Mouse (Mus musculus) G1E (cell line): Measurements from ENCODE around the gene Camk2n1.

Experiments used
- CTCF ChIP-seq: IDR thresholded peaks from 2 replicates; pipeline ENCODE4 v1.5.1; 2012; ENCODE audit warnings: low read depth, low read length, inconsistent platforms, mixed read lengths
- GATA1 ChIP-seq: IDR thresholded peaks from 2 replicates; pipeline ENCODE4 v1.6.1; 2012; ENCODE audit warnings: borderline replicate concordance, low read length, inconsistent platforms, mixed read lengths
- POLR2AphosphoS5 ChIP-seq: IDR thresholded peaks from 2 replicates; pipeline ENCODE4 v1.6.1; 2012; ENCODE audit warnings: low read depth, low read length, inconsistent platforms; ENCODE audit not compliant: insufficient replicate concordance
- TAL1 ChIP-seq: conservative IDR thresholded peaks from 2 replicates; pipeline ENCODE4 v1.6.1; 2012; ENCODE audit warnings: low read depth, low read length, inconsistent platforms, mixed read lengths

DNA sequence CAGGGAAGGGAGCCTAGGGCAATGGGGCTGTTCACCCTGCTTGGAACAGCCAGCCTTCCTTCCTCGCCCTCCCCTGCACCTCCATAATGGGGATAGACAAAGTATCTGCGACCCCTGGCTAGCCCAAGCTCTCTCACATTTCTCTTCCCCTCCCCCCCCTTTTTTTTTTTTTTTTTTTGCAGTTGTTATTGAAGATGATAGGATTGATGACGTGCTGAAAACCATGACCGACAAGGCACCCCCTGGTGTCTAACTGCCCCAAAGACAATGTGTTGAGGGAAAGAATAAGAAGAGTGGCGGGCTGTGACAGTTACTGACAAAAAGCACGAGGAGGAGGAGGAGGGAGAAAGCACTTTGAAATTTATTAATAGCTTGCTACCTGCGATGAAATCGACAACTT is 2.4 kb downstream of the Camk2n1 start:
- TF ChIP-seq CTCF = no peak
- no peak for TF ChIP-seq GATA1
- TF ChIP-seq TAL1 = no peak
- no peak for TF ChIP-seq POLR2AphosphoS5
